Mouse (Mus musculus) megakaryocyte-erythroid progenitor cell, adult 5-6 weeks (primary cell): ENCODE measurements around the gene Slc16a6. TPM values are rescaled to one million over a fixed set of nuclear protein-coding genes. Genes with fewer than 3 reads are reported as not detected.
A peak's percentile ranks its signal among the peaks of the same experiment; 100 is the strongest.

Source experiments
- ATAC-seq: replicated peaks from 2 replicates; pipeline ENCODE4 v1.8.0; 2016; ENCODE audit warnings: mild to moderate bottlenecking, inconsistent platforms; ENCODE audit not compliant: severe bottlenecking, poor library complexity, low FRiP score, low TSS enrichment
- total RNA-seq, 2 experiments: library from RNA; stranded (forward) in 1 of 2; stranded (reverse) in 1 of 2; fragments of 200-1000, 215-1000 nt in 1 of 2; fragments of >200 nt in 1 of 2; fragmentation: Nextera tagmentation in 1 of 2; gene quantifications; 2 replicates each; pipeline ENCODE4 v1.2.3; 2014 to 2017

Gene Slc16a6
- total RNA-seq (2014; fragmentation: Nextera tagmentation), result 40.6 and 46.9 TPM in 2 replicates
- total RNA-seq (2017), result 16.5 and 20.6 TPM in 2 replicates

DNA sequence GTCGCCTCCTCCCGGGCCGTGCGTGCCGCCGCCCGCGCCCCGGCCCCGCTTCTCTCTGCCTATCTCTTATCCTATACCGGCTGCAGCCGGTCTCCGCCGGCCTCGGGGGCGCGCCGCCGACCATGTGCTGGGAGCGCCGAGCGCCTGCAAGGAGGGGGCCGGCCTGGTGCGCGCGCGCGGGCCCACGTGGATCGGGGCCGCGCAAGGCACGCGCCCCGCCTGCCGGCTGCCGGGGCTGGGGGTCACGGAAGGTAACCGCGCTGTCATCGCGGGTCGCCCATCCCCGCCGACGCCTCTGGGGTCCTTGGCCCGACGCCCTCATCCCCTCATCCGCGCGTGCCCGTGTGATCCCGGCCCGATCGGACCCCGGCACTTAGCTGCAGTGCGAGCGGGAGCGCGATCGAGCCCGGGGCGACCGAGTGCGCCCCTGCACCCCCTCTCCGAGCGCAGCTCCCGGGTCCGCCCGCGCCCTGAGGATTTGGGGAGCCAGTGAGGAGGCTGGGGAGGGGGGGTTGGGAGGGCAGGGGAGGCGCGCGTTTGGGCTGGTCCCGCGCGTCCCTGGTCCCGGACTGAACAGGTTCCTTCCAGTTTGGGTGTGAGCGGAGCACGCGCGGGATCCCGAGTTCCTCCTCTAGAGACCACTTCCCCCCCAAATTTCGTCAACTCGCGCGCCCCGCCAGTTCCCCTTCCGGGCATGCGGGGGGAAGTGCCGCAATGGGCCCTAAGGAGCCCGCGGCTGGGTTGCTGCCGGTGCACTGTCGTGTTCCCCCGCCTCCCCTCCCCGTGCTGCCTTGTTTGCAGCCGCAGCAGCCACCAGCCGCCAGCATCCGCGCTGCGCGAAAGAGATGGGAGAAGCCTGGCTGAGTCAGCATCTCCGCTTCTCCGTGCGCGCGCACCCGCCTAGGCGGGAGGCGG lies at the start of gene Slc16a6, which contains the start of gene Arsg:
Slc16a6 (minus strand) TSS at position 428 of the 915 bp plus-strand sequence.
Arsg (plus strand) TSS at position 204 of the 915 bp plus-strand sequence.
- ATAC-seq, result peak; percentile 64

DNA sequence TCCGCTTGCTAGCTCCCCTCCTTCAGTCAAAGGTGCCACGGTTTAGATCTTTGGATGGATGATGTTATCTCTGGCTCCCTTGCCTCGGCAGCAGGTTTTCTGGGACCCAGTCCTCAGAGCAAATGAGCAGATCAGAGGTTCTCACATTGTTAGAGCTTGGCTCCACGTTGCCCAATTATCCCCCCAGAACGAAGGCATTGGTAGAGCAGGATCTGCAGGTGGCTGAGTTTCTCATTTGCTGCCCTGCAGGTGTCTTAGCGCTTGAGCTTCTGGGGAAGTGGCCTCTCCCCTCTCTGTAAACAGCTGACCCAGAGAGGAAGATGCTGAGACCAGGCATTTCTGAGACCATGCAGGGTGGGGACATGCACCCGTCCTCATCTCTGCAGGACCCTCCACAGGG lies 47.6 kb upstream of the Slc16a6 start:
- no peak for ATAC-seq

DNA sequence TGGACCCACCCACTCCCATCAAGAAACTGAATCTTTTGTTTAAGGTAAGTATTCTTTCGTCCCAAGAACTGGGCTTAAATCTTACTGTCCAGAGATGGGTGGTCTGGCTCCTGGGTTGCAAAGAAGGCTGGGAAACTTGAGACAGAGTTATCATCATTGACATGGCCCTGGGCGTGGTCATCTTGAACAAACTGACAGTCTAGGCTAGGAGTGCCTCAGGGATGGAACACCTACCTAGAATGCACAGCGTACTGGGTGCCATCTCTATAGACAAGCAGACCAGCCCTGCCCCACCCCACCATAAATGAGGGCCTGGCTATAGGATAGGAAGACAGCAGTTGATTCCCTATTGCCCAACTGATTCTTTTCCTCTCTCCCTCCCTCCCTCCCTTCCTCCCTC lies 44.4 kb upstream of the Slc16a6 start:
- peak; percentile 79 for ATAC-seq

DNA sequence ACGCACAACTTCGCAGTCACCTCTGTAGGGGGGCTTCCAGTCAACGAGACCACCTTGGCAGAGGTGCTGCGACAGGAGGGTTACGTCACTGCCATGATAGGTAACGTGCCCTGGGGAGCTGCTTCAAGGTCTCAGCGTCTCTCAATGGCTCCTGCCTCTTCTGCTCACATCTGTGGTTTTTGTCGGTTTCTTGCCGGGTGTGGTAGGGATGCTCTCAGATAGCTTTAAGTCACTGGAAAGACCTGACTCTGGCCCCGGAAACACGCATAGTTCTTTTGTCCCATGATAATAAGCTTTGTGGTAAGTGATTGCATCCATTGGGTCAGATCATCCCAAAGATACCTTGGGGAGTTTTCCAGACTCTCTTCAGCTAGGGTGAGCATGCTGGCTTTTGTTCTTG lies 43.9 kb upstream of the Slc16a6 start:
- ATAC-seq, result peak; percentile 65

DNA sequence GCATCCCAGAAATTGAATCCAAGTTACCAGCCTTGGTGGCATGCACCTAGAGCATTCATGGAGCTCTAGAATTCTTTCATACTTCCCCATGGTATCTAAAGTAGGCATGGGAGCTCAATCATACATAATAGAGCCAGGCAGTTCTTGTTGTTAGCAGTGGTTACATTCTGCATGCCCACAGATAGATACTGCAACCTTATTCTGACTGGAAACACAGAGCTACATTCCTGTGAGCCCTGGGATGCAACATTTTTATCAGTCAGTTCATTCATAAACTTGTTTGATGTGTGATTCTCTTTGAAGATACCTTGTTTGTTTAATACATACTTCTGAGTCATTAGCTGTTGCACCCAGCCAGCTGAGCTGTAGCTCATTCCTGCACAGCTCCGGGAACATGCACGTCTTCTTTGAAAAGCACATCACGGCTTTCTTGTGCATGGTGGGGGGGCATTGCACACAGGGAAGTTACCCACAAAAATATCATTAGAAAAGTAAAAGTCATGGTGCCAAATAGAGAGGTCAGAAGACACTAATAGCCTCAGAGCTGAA lies 40.7 kb upstream of the Slc16a6 start:
- ATAC-seq, result no peak

DNA sequence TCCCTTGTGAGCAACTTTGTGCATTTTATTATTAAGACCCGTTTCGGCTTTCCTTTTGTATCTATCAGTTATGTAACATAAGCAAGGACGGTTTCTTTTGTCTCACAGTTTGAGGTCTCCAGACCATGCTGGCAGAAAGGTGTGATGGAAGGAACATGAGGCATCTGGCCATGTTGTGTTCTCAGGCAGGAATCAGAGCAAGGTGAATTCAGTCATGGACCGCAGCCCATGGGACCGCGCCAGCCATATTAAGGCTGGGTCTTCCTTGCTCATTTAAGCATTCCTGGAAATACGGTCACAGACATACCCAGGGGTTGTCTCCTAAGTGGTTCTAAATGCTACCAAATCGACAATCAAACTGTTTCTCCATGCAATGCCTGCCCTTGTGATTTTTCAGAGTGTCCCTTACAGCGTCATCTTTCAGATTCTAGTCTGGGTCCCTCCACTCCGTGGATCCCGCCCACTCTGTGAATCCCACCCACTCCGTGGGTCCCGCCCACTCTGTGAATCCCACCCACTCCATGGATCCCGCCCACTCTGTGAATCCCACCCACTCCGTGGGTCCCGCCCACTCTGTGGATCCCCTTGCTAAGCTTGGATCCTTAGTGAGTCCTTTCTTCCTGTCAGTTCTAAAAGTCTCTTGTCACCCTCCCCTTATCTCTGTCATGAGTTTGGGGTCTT lies 39.7 kb upstream of the Slc16a6 start:
- no peak for ATAC-seq

DNA sequence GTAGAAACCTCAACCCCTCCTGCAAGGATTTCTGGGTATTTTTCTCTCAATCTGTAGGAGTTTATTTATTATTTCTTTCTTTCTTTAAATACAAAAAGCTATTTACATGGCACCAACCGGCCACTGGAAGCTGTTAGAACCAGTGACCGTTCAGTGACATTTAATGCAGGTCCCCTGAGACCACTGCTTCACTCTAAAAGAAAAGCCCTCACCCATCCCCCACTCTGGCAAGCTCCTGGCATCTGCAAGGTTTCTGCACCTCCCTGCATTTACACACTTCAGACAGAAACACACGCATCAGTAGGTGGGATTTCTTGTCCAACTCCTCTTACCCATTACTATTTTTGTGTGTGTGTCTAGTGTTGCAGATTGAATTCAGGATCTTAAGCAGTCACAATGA lies 33.7 kb upstream of the Slc16a6 start:
- no peak for ATAC-seq

DNA sequence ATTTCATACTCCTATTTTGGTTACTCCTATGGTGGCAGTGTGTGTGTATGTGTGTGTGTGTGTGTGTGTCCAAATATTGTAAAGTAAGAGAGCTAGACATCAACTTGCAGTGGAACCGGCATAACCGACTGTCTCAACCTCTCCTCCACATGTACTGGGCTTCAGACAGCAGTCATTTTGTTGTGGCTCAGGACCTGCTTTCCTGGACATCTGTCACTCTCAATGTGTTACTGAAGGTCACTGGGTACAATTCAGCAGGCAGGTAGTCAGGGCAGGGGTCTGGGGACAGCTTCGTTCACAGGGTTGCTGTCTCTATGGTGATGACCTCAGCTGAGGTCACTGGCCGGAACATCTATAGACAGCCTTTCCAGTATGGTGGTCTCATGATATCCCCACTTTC lies 32.4 kb upstream of the Slc16a6 start:
- ATAC-seq, result no peak

DNA sequence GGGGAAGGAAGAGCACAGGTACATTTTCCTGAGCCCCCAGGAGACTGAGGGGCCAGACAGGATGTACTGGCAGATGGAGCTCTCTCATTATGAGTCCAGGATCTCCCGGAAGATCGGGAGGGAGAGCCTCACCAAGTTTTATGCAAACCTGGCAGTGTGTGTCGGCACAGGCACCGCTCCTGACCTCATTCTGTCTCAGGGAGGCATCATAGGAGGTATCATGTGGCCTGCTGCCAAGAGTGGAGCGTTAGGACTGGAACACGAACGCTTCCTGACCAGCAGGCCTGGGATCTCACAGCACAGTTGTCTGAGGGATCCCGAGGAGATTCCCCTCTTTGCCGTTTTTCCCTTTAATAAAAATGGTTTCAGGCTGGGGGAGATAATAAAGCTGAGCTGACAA lies 31.6 kb upstream of the Slc16a6 start:
- ATAC-seq, result no peak

DNA sequence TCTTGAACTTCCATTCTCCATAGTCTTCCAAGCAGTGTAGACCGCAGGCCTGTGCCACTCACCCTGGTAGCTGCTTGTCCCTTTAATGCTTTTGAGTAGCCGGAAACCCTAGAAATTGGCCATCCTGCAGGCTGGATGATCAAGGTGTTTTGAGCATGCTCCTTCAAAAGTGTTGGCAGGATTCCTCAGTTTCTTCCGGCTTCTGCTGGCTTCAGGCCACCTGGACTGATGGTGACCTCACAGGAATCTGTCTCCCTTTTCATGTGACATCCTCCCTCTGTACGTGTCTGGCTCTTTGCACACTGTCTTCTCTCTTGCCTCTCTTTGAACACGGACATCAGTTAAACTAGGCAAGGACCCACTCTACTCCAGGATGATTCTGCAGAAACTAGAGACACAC lies 26.8 kb upstream of the Slc16a6 start:
- ATAC-seq, result no peak

DNA sequence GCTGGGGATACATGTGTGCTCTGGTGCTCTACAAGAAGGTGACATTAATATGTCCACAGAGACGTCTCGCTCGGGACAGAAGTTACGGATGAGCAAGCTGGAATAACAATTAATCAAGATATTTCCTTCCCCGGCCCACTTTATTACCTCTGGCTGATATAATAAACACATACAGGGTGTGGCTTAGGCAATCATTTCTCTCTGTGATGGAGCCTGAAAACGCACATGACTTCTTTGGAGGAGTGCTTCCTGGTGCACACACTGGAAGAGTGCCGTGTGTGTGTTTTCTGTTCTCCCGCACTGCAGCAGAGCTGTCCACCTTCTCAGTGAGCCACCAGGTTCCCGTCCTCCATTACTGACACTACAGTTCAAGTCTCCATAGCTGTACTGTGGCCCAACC lies 24.6 kb upstream of the Slc16a6 start:
- ATAC-seq, result no peak

DNA sequence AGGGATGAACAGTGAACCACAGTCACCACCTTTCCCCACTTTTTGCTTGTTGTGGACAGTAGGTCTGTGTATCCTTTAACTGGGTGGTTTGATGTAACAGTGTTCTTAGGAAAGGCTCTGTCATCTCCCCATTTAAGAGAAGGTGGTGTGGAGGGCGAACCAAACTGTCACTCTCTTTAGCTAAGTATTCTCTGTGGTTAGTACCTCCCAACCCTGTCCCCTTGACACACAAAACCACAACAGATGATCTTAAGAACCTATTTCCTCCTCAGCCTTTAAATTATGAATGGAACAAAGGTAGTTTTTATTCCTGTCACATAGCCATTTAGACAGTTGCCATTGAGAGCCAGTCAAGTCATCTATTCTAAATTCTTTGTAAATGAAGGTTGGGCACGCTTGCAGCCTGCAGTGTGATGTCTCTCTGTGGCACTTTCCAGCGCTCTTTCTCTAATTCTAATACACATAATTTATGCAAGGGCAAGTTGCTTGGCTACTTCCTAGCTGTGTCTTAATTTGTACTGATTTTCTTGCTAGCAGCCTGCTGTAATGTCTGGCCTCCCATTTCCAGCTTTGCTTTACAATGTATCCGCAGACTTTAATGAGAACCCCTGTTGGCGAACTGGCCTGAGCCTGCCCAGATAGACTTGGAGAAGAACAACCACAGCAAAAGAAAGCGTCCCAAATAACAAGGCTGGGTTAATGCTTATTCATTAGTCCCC lies 23.8 kb upstream of the Slc16a6 start:
- ATAC-seq, result no peak

DNA sequence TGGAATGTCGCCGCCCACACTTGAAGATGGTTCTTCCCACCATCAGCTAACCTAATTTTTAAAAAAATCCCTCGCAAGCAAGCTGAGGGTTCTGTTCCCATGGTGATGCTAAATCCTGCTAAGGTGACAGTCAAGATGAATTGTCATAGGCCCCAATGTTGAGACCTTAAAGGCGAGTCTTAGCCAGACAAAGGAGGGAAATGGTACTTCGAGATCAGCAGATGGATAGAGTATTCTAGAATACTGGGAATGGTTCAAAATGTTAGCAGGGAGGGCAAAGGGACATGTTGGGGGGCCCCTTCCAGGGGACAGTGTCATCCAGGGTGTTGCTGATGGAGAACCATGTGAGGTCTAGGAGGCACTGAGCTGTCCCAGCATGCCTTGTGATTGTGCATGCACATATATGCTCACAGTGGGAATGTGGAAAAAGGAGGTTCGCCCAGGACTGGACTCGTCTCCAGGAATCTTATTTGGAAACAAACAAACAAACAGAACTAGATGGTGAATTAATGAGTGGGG lies 23.1 kb upstream of the Slc16a6 start:
- ATAC-seq, result no peak

DNA sequence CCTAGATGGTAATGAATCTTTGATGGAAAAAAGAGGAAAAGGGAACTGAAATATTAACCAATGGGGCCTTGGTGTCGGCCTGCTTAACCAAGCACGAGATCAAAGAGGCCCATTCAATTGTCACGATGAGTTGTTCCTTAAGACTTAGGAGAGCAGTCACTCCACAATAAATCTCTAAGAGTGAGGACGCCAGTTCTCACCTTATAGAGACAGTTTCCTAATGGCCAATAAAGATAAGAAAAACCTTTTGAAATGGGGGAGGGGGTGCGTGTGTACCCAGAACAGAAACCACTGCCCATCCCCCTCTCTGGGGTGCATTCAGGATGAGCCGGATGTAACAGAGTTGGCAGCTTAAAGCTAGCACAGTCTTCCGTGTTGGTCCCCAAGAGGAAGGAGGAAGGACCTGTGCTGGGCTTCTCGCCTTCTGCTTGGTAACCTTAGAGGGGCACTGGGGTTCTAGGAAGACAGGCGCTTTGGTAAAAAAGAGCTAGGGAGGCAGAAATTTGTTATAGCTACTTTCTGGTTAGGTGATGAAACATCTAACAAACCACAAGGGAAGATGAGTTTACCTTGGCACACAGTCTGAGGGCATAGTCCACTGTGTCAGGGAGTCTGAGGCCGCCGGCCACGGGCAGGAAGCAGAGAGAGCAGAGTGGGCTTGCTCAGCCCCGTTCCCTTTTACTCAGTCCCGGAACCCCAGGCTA lies 22.5 kb upstream of the Slc16a6 start:
- 0 out of 2 replicates have a peak, but pooled peaks have one; percentile 22 for ATAC-seq

DNA sequence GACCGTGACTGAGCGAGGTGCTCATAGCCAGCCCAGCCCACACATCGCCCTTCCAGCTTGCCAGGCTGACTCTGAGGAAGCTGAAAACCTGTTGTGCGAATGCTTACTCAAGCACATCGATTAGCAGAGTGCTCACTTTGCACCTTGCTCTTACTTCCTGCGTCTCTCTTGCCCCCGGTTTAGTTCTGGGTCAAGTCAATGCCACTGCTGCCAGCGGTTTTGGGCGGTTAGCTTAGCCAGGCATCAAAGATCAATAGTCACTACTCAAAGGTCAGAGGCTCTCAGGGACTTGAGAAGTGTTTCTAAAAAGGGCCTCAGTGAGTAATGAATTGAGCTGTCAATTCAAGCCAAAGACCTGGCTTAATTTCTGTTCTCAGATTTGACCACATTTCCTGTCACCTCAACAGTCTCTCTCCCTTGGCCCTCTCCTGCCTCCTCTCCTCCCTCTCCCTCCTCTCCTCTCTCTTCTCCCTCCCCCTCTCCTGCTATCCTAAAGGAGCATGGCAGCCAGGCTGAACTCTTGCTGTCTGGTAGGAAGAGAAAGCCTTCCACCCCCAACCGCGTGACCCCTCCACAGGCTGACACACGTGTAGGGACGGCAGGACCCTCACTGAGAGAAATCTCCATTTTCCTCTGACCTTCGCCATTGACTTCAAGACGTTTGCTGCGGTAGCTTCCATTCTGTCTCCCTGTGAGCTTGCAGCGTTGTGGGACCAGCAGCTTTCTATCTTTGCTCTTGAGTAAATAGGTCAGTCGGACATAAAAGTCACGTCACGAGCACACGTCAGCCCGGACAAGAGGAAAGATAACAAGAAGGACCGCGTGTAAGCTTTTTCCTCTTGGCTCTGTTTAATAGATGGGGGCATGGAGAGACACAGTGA lies 21.7 kb upstream of the Slc16a6 start:
- no peak for ATAC-seq

DNA sequence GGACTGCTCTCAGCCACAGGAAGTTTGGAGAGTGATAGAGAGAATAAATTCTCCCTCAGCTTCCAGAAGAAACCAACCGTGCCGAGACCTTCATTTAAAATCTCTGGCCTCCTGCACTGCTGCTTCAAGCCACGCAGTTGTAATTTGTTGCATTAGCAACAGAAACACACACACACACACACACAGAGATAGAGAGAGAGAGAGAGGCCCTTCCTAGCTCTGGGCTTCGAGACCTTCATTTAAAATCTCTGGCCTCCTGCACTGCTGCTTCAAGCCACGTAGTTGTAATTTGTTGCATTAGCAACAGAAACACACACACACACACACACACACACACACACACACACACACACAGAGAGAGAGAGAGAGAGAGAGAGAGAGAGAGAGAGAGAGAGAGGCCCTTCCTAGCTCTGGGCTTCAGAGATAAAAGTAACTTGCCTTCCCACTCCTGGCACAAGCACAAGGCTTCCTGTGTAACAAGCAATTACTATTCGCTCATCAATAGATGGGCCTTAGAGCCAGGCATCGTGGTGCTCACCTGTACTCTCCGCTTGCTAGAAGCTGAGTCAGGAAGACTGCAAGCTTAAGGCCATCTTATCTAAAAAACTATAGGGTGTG lies 19.6 kb upstream of the Slc16a6 start:
- peak; percentile 57 for ATAC-seq

DNA sequence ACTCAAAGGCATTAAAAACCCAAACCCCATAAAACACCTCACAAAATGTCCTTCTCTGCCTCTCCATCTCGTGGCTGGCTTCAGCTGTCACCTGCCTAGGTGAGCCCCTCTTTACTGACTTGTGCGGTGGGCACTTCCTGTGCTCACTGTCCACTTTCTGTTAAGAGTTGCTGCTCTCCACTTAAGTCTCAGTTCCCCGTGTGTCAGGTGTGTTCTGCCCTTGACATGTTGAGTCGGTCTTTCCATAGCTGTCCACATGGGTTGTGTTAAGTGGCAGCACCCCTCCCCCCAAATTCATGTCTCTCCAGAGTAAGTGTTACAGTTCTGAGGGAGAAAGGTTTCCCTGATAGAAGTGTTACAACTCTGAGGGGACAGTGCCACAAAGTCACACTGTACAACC lies 18.4 kb upstream of the Slc16a6 start:
- ATAC-seq, result no peak

DNA sequence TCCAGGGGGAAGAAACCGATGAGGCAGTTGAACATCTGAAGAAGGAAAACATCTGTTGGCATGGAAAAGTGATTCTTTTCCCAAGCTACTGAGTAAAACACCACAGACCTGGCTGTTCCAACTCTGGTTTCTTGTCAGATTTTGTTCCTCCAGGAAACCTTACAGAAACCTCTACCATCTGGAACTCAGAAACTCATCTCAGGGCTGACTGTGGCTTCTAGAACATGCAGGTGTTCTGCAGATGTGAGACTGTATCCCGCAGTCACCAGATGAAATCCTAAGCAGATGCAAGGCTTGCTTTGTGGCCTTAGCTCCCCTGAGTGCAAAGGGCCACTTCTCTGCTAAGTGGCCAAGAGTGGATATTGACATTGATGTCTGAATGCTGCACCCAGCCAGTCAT lies 16.4 kb upstream of the Slc16a6 start:
- no peak for ATAC-seq
